Mouse (Mus musculus) granulocyte monocyte progenitor cell, adult 5-6 weeks (primary cell): ENCODE measurements around the gene Olfr1126. TPM values are rescaled to one million over a fixed set of nuclear protein-coding genes. Genes with fewer than 3 reads are reported as not detected.
"Not testable (repeated sequence)": the region's sequence is repeated elsewhere in the genome, so short reads cannot be mapped to it uniquely, and the experiment has no call there.

Experiments
- ATAC-seq: replicated peaks from 2 replicates; pipeline ENCODE4 v1.8.0; 2016; ENCODE audit warnings: mild to moderate bottlenecking, moderate TSS enrichment, inconsistent platforms; ENCODE audit not compliant: poor library complexity, severe bottlenecking
- total RNA-seq, 2 experiments: library from RNA; stranded (forward) in 1 of 2; stranded (reverse) in 1 of 2; fragments of 200-712, 200-1000 nt in 1 of 2; fragments of >200 nt in 1 of 2; fragmentation: Nextera tagmentation in 1 of 2; gene quantifications; 2 replicates each; pipeline ENCODE4 v1.2.3; 2014 to 2017

Olfr1126 gene
- total RNA-seq (2014; fragmentation: Nextera tagmentation) (not detected in 2 replicates), total RNA-seq (2017) (not detected in 2 replicates)

GRCm38 (mm10) chr2:87453662-87454061 is at the start of gene Olfr1126:
Gene Olfr1126 (plus strand): TSS chr2:87453962.
- ATAC-seq = no peak

- ATAC-seq = no peak
Observed at GRCm38 (mm10) chr2:87416335-87416734, 37.4 kb upstream of the Olfr1126 start, which contains the start of gene Olfr1123. Gene Olfr1123 (plus strand): TSS chr2:87416635.

- no peak for ATAC-seq
Observed at GRCm38 (mm10) chr2:87429975-87430374, 23.8 kb upstream of the Olfr1126 start, which contains the start of gene Olfr1124. Gene Olfr1124 (plus strand): TSS chr2:87430275.

- no peak for ATAC-seq
Observed at GRCm38 (mm10) chr2:87437731-87438130, 16.0 kb upstream of the Olfr1126 start.

GRCm38 (mm10) chr2:87461769-87462168 is 8.0 kb downstream of the Olfr1126 start:
- ATAC-seq = no peak

- no peak for ATAC-seq
Observed at GRCm38 (mm10) chr2:87480207-87480606, 26.4 kb downstream of the Olfr1126 start.

- no peak for ATAC-seq
Observed at GRCm38 (mm10) chr2:87481158-87481557, 27.4 kb downstream of the Olfr1126 start.

- ATAC-seq = no peak
Observed at GRCm38 (mm10) chr2:87482276-87482675, 28.5 kb downstream of the Olfr1126 start.

- not testable (repeated sequence) for ATAC-seq
Observed at GRCm38 (mm10) chr2:87496993-87497392, 43.2 kb downstream of the Olfr1126 start, which contains the start of gene Pramel7. Gene Pramel7 (minus strand): TSS chr2:87497093.

- ATAC-seq = no peak
Observed at GRCm38 (mm10) chr2:87506265-87506664, 52.5 kb downstream of the Olfr1126 start, which contains the start of gene Pramel6. Gene Pramel6 (plus strand): TSS chr2:87506565.

Other genes with a start within 250 kb of the Olfr1126 start
- gene Olfr1113, start 245.0 kb upstream of the Olfr1126 start, total RNA-seq (2014; fragmentation: Nextera tagmentation) = not detected in 2 replicates
- gene Olfr1113, start 245.0 kb upstream of the Olfr1126 start, total RNA-seq (2017) = not detected in 2 replicates
- gene Olfr1115, start 205.9 kb upstream of the Olfr1126 start, total RNA-seq (2014; fragmentation: Nextera tagmentation) = not detected in 2 replicates
- gene Olfr1115, start 205.9 kb upstream of the Olfr1126 start, total RNA-seq (2017) = not detected in 2 replicates
- gene Olfr1116, start 186.4 kb upstream of the Olfr1126 start, total RNA-seq (2014; fragmentation: Nextera tagmentation) = not detected in 2 replicates
- gene Olfr1116, start 186.4 kb upstream of the Olfr1126 start, total RNA-seq (2017) = not detected in 2 replicates
- gene Olfr1118, start 146.4 kb upstream of the Olfr1126 start, total RNA-seq (2014; fragmentation: Nextera tagmentation) = not detected in 2 replicates
- gene Olfr1118, start 146.4 kb upstream of the Olfr1126 start, total RNA-seq (2017) = not detected in 2 replicates
- not detected in 2 replicates for gene Olfr1120, start 99.1 kb upstream of the Olfr1126 start, total RNA-seq (2014; fragmentation: Nextera tagmentation)
- not detected in 2 replicates for gene Olfr1120, start 99.1 kb upstream of the Olfr1126 start, total RNA-seq (2017)
- gene Olfr1121, start 84.1 kb upstream of the Olfr1126 start, total RNA-seq (2014; fragmentation: Nextera tagmentation) = not detected in 2 replicates
- gene Olfr1121, start 84.1 kb upstream of the Olfr1126 start, total RNA-seq (2017) = not detected in 2 replicates
- not detected in 2 replicates for gene Olfr1122, start 68.1 kb upstream of the Olfr1126 start, total RNA-seq (2014; fragmentation: Nextera tagmentation)
- gene Olfr1122, start 68.1 kb upstream of the Olfr1126 start, total RNA-seq (2017) = not detected in 2 replicates
- not detected in 2 replicates for gene Olfr1123, start 37.3 kb upstream of the Olfr1126 start, total RNA-seq (2014; fragmentation: Nextera tagmentation)
- not detected in 2 replicates for gene Olfr1123, start 37.3 kb upstream of the Olfr1126 start, total RNA-seq (2017)
- not detected in 2 replicates for gene Olfr1124, start 23.7 kb upstream of the Olfr1126 start, total RNA-seq (2014; fragmentation: Nextera tagmentation)
- not detected in 2 replicates for gene Olfr1124, start 23.7 kb upstream of the Olfr1126 start, total RNA-seq (2017)
- not detected in 2 replicates for gene Pramel7, start 43.1 kb downstream of the Olfr1126 start, total RNA-seq (2014; fragmentation: Nextera tagmentation)
- gene Pramel7, start 43.1 kb downstream of the Olfr1126 start, total RNA-seq (2017) = not detected in 2 replicates
- not detected in 2 replicates for gene Pramel6, start 52.6 kb downstream of the Olfr1126 start, total RNA-seq (2014; fragmentation: Nextera tagmentation)
- gene Pramel6, start 52.6 kb downstream of the Olfr1126 start, total RNA-seq (2017) = not detected in 2 replicates
- not detected in 2 replicates for gene Olfr153, start 77.8 kb downstream of the Olfr1126 start, total RNA-seq (2014; fragmentation: Nextera tagmentation)
- not detected in 2 replicates for gene Olfr153, start 77.8 kb downstream of the Olfr1126 start, total RNA-seq (2017)
- gene Olfr1128, start 91.6 kb downstream of the Olfr1126 start, total RNA-seq (2014; fragmentation: Nextera tagmentation) = not detected in 2 replicates
- gene Olfr1128, start 91.6 kb downstream of the Olfr1126 start, total RNA-seq (2017) = not detected in 2 replicates
- not detected in 2 replicates for gene Olfr1129, start 119.9 kb downstream of the Olfr1126 start, total RNA-seq (2014; fragmentation: Nextera tagmentation)
- gene Olfr1129, start 119.9 kb downstream of the Olfr1126 start, total RNA-seq (2017) = not detected in 2 replicates
- gene Olfr1130, start 152.2 kb downstream of the Olfr1126 start, total RNA-seq (2014; fragmentation: Nextera tagmentation) = not detected in 2 replicates
- gene Olfr1130, start 152.2 kb downstream of the Olfr1126 start, total RNA-seq (2017) = not detected in 2 replicates
- gene Olfr1131, start 173.1 kb downstream of the Olfr1126 start, total RNA-seq (2014; fragmentation: Nextera tagmentation) = not detected in 2 replicates
- gene Olfr1131, start 173.1 kb downstream of the Olfr1126 start, total RNA-seq (2017) = not detected in 2 replicates
- not detected in 2 replicates for gene Olfr1132, start 183.6 kb downstream of the Olfr1126 start, total RNA-seq (2014; fragmentation: Nextera tagmentation)
- gene Olfr1132, start 183.6 kb downstream of the Olfr1126 start, total RNA-seq (2017) = not detected in 2 replicates
- not detected in 2 replicates for gene Olfr1133, start 193.4 kb downstream of the Olfr1126 start, total RNA-seq (2014; fragmentation: Nextera tagmentation)
- not detected in 2 replicates for gene Olfr1133, start 193.4 kb downstream of the Olfr1126 start, total RNA-seq (2017)
- not detected in 2 replicates for gene Olfr1134, start 204.5 kb downstream of the Olfr1126 start, total RNA-seq (2014; fragmentation: Nextera tagmentation)
- not detected in 2 replicates for gene Olfr1134, start 204.5 kb downstream of the Olfr1126 start, total RNA-seq (2017)
- not detected in 2 replicates for gene Olfr1135, start 219.7 kb downstream of the Olfr1126 start, total RNA-seq (2014; fragmentation: Nextera tagmentation)
- gene Olfr1135, start 219.7 kb downstream of the Olfr1126 start, total RNA-seq (2017) = not detected in 2 replicates
- gene Olfr1136, start 240.0 kb downstream of the Olfr1126 start, total RNA-seq (2014; fragmentation: Nextera tagmentation) = not detected in 2 replicates
- gene Olfr1136, start 240.0 kb downstream of the Olfr1126 start, total RNA-seq (2017) = not detected in 2 replicates